Mouse (Mus musculus): ENCODE results near the gene Atp13a3. TPM values are rescaled to one million over a fixed set of nuclear protein-coding genes. Genes with fewer than 3 reads are reported as not detected.

Gene Atp13a3
- polyA plus RNA-seq, 1 experiment = 25.4 TPM

DNA sequence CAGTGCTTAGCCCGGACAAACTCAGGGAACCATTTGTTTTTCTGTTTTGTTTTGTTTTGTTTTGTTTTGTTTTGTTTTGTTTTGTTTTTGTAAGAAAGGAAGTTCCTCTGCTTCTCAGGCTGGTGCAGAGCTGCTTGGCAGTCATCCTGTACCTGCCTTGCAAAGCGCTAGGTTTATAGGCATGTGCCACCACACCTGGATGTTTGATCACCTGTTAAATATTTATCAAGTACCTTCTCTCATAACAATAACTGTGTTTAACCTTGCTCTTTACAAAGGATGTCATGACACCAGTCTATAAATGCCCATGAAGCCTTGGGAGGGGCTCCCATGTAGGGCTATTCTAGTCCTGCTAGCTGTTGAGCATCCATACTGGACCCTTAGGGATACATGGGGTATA is 10.9 kb upstream of the Atp13a3 start:
- no peak overlapping the region for H3K4me3 ChIP-seq (ENCODE audit: insufficient read depth, low read depth, low read length)
- no peak for TF ChIP-seq CTCF (conservative IDR thresholded peaks at IDR 0.05; ENCODE audit: insufficient read depth, insufficient read length, low read depth, low read length)
- no peak for TF ChIP-seq POLR2A (IDR thresholded peaks at IDR 0.05; ENCODE audit: low read depth, low read length)
- no peaks in the 10 kb centered on the region for H3K27me3 ChIP-seq (replicated peaks; ENCODE audit: control insufficient read depth, insufficient read depth, low read length)
- 51% methylated on average over 2 of the region's 2 CpGs for WGBS
- H3K36me3 ChIP-seq (ENCODE audit: control insufficient read depth, insufficient read depth, low read length) = no peaks in the 10 kb centered on the region
- peaks cover 2% of the 10 kb centered on the region; the same call in 1 of the 2 replicates for H3K4me1 ChIP-seq (ENCODE audit: control insufficient read depth, insufficient read depth, low read length)
- H3K27ac ChIP-seq (ENCODE audit: insufficient read depth, low read depth, low read length) = no peak overlapping the region
- no peak for DNase-seq

DNA sequence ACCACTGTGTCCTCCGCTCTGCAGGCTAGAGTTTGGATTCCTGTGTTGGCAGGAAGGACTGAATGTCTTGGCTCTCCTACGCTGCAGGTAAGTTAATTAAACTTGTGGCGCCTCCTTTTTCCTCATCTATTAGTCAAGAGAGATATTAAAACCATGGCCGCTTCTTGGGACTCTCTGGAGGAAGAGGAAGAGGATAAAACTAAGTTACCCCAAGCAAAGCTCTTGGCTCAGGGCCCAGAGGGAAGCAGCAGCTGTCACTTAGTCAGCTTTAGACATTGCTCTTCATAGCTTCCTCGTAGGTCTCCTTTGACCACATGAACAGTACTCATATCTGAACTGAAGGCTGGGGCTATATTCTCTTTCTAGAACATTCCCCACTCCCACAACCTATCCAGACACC is 10.5 kb upstream of the Atp13a3 start:
- H3K27ac ChIP-seq (ENCODE audit: insufficient read depth, low read depth, low read length) = no peak overlapping the region
- 48% methylated on average over 5 of the region's 5 CpGs for WGBS
- no peaks in the 10 kb centered on the region for H3K36me3 ChIP-seq (ENCODE audit: control insufficient read depth, insufficient read depth, low read length)
- peak; percentile 61 for DNase-seq
- peaks cover 2% of the 10 kb centered on the region; the same call in 1 of the 2 replicates for H3K4me1 ChIP-seq (ENCODE audit: control insufficient read depth, insufficient read depth, low read length)
- H3K4me3 ChIP-seq (ENCODE audit: insufficient read depth, low read depth, low read length) = no peak overlapping the region
- TF ChIP-seq POLR2A (IDR thresholded peaks at IDR 0.05; ENCODE audit: low read depth, low read length) (no peak), CTCF (conservative IDR thresholded peaks at IDR 0.05; ENCODE audit: insufficient read depth, insufficient read length, low read depth, low read length) (no peak)
- no peaks in the 10 kb centered on the region for H3K27me3 ChIP-seq (replicated peaks; ENCODE audit: control insufficient read depth, insufficient read depth, low read length)

DNA sequence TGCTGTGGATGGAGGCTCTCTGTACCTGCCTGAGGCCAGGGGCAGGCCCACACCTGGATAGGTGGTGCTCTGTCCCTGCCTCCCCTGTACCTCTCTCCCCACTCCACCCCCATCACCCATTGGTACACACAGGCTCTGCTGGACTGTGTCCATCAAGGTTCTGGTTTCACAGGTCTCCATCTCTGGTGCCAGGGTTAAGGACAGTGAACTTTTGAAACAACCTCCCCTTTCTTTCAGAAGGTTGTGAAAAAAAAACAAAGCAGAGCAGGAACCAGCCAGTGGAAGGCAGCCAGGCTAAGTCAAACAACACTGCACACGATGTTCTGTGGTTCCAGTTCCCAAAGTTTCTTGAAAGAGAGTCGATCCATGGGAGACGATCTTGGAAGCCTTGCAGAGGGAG is 6.9 kb upstream of the Atp13a3 start:
- no peaks in the 10 kb centered on the region for H3K36me3 ChIP-seq (ENCODE audit: control insufficient read depth, insufficient read depth, low read length)
- no peak overlapping the region for H3K27ac ChIP-seq (ENCODE audit: insufficient read depth, low read depth, low read length)
- DNase-seq = peak; percentile 75
- peaks cover 2% of the 10 kb centered on the region; the same call in 1 of the 2 replicates for H3K4me1 ChIP-seq (ENCODE audit: control insufficient read depth, insufficient read depth, low read length)
- WGBS = 31% methylated on average over 3 of the region's 3 CpGs
- TF ChIP-seq POLR2A (IDR thresholded peaks at IDR 0.05; ENCODE audit: low read depth, low read length) = no peak
- no peak for TF ChIP-seq CTCF (conservative IDR thresholded peaks at IDR 0.05; ENCODE audit: insufficient read depth, insufficient read length, low read depth, low read length)
- no peak overlapping the region for H3K4me3 ChIP-seq (ENCODE audit: insufficient read depth, low read depth, low read length)
- no peaks in the 10 kb centered on the region for H3K27me3 ChIP-seq (replicated peaks; ENCODE audit: control insufficient read depth, insufficient read depth, low read length)

DNA sequence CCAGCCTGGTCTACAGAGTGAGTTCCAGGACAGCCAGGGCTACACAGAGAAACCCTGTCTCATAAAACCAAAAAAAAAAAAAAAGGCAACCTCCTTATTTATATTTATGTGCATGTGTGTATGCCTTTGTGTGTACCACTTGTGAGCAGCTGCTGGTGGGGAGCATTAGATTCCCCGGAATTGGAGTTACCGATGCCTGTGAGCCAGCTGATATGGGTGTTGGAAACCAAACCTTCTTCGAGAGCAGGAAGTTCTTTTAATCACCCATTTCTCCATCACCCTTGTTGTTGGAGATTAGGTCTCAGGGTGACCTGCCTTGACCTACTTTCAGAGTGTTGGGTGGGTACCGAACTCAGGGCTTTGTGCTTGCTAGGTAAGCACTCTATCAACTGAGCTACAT is 5.1 kb upstream of the Atp13a3 start:
- Histone ChIP-seq H3K27me3 (replicated peaks; ENCODE audit: control insufficient read depth, insufficient read depth, low read length) (no peaks in the 10 kb centered on the region), H3K27ac (ENCODE audit: insufficient read depth, low read depth, low read length) (no peak overlapping the region), H3K4me1 (ENCODE audit: control insufficient read depth, insufficient read depth, low read length) (peaks cover 3% of the 10 kb centered on the region; the same call in 1 of the 2 replicates), H3K36me3 (ENCODE audit: control insufficient read depth, insufficient read depth, low read length) (no peaks in the 10 kb centered on the region), H3K4me3 (ENCODE audit: insufficient read depth, low read depth, low read length) (no peak overlapping the region)
- no peak for DNase-seq
- TF ChIP-seq CTCF (conservative IDR thresholded peaks at IDR 0.05; ENCODE audit: insufficient read depth, insufficient read length, low read depth, low read length) (no peak), POLR2A (IDR thresholded peaks at IDR 0.05; ENCODE audit: low read depth, low read length) (no peak)
- 94% methylated on average over 4 of the region's 4 CpGs for WGBS

- no peak overlapping the region for H3K4me3 ChIP-seq (ENCODE audit: insufficient read depth, low read depth, low read length)
- WGBS = 66% methylated on average over 2 of the region's 2 CpGs
- no peaks in the 10 kb centered on the region for H3K36me3 ChIP-seq (ENCODE audit: control insufficient read depth, insufficient read depth, low read length)
- H3K4me1 ChIP-seq (ENCODE audit: control insufficient read depth, insufficient read depth, low read length) = peaks cover 3% of the 10 kb centered on the region; the same call in 1 of the 2 replicates
- TF ChIP-seq POLR2A (IDR thresholded peaks at IDR 0.05; ENCODE audit: low read depth, low read length) = no peak
- DNase-seq = peak; percentile 78
- no peak overlapping the region for H3K27ac ChIP-seq (ENCODE audit: insufficient read depth, low read depth, low read length)
- no peaks in the 10 kb centered on the region for H3K27me3 ChIP-seq (replicated peaks; ENCODE audit: control insufficient read depth, insufficient read depth, low read length)
Measured at GRCm38 (mm10) chr16:30407513-30407912, 1.7 kb upstream of the Atp13a3 start.

GRCm38 (mm10) chr16:30403528-30403927 is 2.2 kb downstream of the Atp13a3 start:
- peaks cover 8% of the 10 kb centered on the region; the same call in 1 of the 2 replicates for H3K4me1 ChIP-seq (ENCODE audit: control insufficient read depth, insufficient read depth, low read length)
- H3K27me3 ChIP-seq (replicated peaks; ENCODE audit: control insufficient read depth, insufficient read depth, low read length) = no peaks in the 10 kb centered on the region
- no peak overlapping the region for H3K27ac ChIP-seq (ENCODE audit: insufficient read depth, low read depth, low read length)
- WGBS = 78% methylated on average over 3 of the region's 3 CpGs
- TF ChIP-seq POLR2A (IDR thresholded peaks at IDR 0.05; ENCODE audit: low read depth, low read length) = no peak
- TF ChIP-seq CTCF (conservative IDR thresholded peaks at IDR 0.05; ENCODE audit: insufficient read depth, insufficient read length, low read depth, low read length) = no peak
- no peak for DNase-seq
- H3K36me3 ChIP-seq (ENCODE audit: control insufficient read depth, insufficient read depth, low read length) = no peaks in the 10 kb centered on the region
- H3K4me3 ChIP-seq (ENCODE audit: insufficient read depth, low read depth, low read length) = no peak overlapping the region

DNA sequence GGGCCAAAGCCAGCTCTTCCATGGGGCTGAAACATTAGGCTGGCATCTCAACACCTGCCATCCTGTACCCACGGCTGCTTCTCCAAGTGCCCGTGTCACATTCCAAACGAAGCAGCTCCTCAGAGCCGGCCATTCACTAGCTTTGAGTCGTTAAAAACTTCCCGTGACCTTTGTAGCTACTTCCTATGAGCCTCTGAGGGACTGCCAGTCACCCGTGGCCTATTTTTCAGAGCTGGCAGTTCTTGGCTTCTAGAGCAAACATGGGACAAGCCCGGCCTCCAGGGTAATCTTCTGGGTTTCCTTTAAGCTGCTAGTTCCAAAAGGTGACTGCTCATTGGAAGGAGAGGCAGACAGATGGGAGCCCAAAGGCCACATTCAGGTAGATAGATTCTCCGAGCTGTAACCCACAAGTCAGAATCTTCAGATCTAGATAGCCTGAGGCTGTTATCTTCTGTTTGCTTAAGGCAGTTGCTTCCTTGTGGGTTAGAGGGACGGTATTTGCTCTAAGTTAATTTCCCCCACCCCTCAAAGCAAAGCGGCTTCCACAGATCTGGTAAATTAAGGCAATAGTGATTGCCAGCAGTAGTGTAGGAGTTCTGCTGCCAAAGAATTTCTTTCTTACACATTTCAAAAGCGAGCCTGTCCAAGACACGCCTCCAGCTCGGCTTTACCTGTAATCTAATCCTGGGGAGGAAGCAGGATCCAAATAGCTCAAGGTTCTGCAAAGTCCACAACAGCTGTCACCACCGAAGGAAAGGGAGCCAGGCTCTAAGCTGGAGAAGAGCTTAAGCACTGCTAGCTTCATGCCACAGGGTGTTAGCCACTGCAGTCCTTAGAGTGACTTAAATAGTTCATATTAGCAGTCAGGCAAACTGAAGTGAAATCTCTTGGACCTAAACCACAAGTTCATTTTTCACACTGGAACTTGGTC is 8.4 kb downstream of the Atp13a3 start:
- Histone ChIP-seq H3K4me1 (ENCODE audit: control insufficient read depth, insufficient read depth, low read length) (peaks cover 16% of the 10 kb centered on the region; the same call in 1 of the 2 replicates), H3K4me3 (ENCODE audit: insufficient read depth, low read depth, low read length) (no peak overlapping the region), H3K36me3 (ENCODE audit: control insufficient read depth, insufficient read depth, low read length) (no peaks in the 10 kb centered on the region), H3K27me3 (replicated peaks; ENCODE audit: control insufficient read depth, insufficient read depth, low read length) (no peaks in the 10 kb centered on the region), H3K27ac (ENCODE audit: insufficient read depth, low read depth, low read length) (peak overlapping the region; percentile 47)
- peak; percentile 86 for DNase-seq
- no peak for TF ChIP-seq POLR2A (IDR thresholded peaks at IDR 0.05; ENCODE audit: low read depth, low read length)
- WGBS = 21% methylated on average over 15 of the region's 15 CpGs

All from kidney, adult 2 months (tissue).